Mouse (Mus musculus): ENCODE measurements at regions not wholly inside any gene's neighbourhood (a gene's known extent, or its start where the extent isn't known, plus 50 kb on each side); places are given as distances from the start of the nearest gene placed in this dataset.

DNA sequence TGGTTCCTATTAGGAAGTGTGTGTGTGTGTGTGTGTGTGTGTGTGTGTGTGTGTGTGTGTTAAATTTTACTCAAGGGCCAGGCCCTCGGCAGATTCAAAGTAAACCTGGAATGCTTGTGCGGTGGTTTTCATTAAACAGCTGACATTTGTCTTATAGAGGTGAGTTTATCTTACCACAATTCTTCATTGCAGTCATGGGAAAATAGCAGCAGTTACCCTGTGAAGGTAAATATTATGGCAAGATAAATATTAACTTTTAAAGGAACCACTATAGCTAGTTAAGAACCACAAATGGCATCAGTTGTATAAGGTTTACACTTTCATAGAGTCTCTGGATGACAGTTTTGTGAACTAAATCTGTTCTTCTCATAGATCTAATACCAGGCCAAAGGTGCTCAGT, 495.6 kb downstream of the Rwdd3 start:
- H3K27me3 ChIP-seq (replicated peaks; ENCODE audit: control insufficient read depth, insufficient read depth, low read length): no peaks in the 10 kb centered on the region
- WGBS: 34% methylated on average over 2 of the region's 2 CpGs
- ATAC-seq (replicated peaks; ENCODE audit: low FRiP score, low TSS enrichment, low read depth) (no peak), DNase-seq (ENCODE audit: low spot score) (no peak)
- no peaks in the 10 kb centered on the region for H3K36me3 ChIP-seq (ENCODE audit: control insufficient read depth, insufficient read depth, low read length)
- no peak overlapping the region for H3K27ac ChIP-seq (ENCODE audit: low read depth)
- H3K9me3 ChIP-seq (ENCODE audit: control insufficient read depth, low read length): no peaks in the 10 kb centered on the region
- H3K4me1 ChIP-seq (replicated peaks; ENCODE audit: control insufficient read depth, insufficient read depth, low read length): 0 out of 2 replicates have a peak, but pooled peaks cover 3% of the 10 kb centered on the region
- H3K9ac ChIP-seq (ENCODE audit: low read length): no peak overlapping the region
- H3K4me2 ChIP-seq (ENCODE audit: low read length): no peak overlapping the region
- H3K4me3 ChIP-seq (ENCODE audit: low read depth, low read length): no peak overlapping the region

DNA sequence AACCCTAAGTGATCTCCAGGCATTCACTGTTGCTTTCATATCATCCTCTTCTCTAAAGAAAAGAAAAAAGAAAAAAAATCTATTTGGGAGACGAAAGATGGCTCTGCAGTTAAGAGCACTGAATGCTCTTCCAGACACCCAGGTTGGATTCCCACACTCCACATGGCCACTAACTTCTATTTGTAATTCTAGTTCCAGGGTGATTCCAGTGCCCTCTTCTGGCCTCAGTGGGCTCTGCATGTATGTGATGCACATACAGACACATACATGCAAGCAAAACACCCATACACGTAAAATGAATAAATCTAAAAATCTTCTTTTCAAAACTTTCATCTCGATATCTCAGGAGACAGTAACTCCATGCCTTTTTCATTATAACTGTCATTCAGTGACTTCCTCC, 502.8 kb downstream of the Rwdd3 start:
- Histone ChIP-seq H3K27ac (ENCODE audit: low read depth) (no peak overlapping the region), H3K4me3 (ENCODE audit: low read depth, low read length) (no peak overlapping the region), H3K4me1 (replicated peaks; ENCODE audit: control insufficient read depth, insufficient read depth, low read length) (no peaks in the 10 kb centered on the region), H3K36me3 (ENCODE audit: control insufficient read depth, insufficient read depth, low read length) (no peaks in the 10 kb centered on the region), H3K4me2 (ENCODE audit: low read length) (no peak overlapping the region), H3K9me3 (ENCODE audit: control insufficient read depth, low read length) (no peaks in the 10 kb centered on the region), H3K9ac (ENCODE audit: low read length) (no peak overlapping the region), H3K27me3 (replicated peaks; ENCODE audit: control insufficient read depth, insufficient read depth, low read length) (no peaks in the 10 kb centered on the region)
- WGBS: 91% methylated on average over 3 of the region's 3 CpGs
- DNase-seq (ENCODE audit: low spot score) (no peak), ATAC-seq (replicated peaks; ENCODE audit: low FRiP score, low TSS enrichment, low read depth) (no peak)

DNA sequence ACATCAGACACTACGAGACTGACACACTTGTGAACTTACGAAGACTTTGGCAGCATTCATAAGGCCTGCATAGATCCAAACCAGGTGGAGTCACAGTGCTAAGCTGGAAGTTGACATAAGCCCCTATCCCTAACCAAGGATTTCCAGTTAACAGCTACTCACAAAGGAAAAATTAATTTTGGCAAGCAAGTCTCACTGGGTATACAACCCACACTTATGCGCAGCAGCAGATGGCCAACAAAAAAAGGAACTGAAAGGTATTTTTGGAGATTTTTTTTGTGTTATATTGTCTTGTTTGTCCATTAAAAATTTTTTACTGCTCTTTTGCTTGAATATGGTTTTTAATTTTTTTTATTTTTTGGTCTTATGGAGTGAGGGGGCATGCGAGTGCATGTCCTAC, 509.0 kb downstream of the Rwdd3 start:
- WGBS: 91% methylated on average over 4 of the region's 4 CpGs
- Histone ChIP-seq H3K27me3 (replicated peaks; ENCODE audit: control insufficient read depth, insufficient read depth, low read length) (no peaks in the 10 kb centered on the region), H3K36me3 (ENCODE audit: control insufficient read depth, insufficient read depth, low read length) (no peaks in the 10 kb centered on the region), H3K4me1 (replicated peaks; ENCODE audit: control insufficient read depth, insufficient read depth, low read length) (no peaks in the 10 kb centered on the region), H3K9me3 (ENCODE audit: control insufficient read depth, low read length) (no peaks in the 10 kb centered on the region), H3K4me3 (ENCODE audit: low read depth, low read length) (no peak overlapping the region), H3K9ac (ENCODE audit: low read length) (no peak overlapping the region), H3K27ac (ENCODE audit: low read depth) (no peak overlapping the region), H3K4me2 (ENCODE audit: low read length) (no peak overlapping the region)
- DNase-seq (ENCODE audit: low spot score) (no peak), ATAC-seq (replicated peaks; ENCODE audit: low FRiP score, low TSS enrichment, low read depth) (no peak)

DNA sequence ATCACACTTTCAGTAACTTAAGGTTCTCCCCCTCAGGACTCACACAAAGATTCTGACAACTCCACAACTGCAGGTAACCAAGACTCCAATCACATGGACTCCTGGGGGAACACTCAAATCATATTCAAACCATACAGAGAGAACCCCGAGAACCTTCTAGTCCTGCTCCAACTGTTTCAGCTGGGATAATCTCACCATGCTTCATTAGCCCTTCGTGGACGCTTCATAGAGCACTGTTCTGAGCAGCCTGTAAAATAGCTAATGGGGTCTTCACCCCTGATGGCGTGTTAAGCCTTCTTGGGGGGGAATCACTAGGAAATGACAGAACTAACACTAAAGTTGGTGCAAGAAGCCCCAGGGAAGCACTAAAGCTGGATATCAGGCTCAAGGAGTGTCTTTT, 510.7 kb downstream of the Rwdd3 start:
- no peak overlapping the region for H3K27ac ChIP-seq (ENCODE audit: low read depth)
- no peaks in the 10 kb centered on the region for H3K9me3 ChIP-seq (ENCODE audit: control insufficient read depth, low read length)
- 89% methylated on average over 4 of the region's 4 CpGs for WGBS
- H3K36me3 ChIP-seq (ENCODE audit: control insufficient read depth, insufficient read depth, low read length): no peaks in the 10 kb centered on the region
- H3K4me3 ChIP-seq (ENCODE audit: low read depth, low read length): no peak overlapping the region
- H3K4me1 ChIP-seq (replicated peaks; ENCODE audit: control insufficient read depth, insufficient read depth, low read length): no peaks in the 10 kb centered on the region
- DNase-seq (ENCODE audit: low spot score) (no peak), ATAC-seq (replicated peaks; ENCODE audit: low FRiP score, low TSS enrichment, low read depth) (no peak)
- H3K4me2 ChIP-seq (ENCODE audit: low read length): no peak overlapping the region
- no peaks in the 10 kb centered on the region for H3K27me3 ChIP-seq (replicated peaks; ENCODE audit: control insufficient read depth, insufficient read depth, low read length)
- H3K9ac ChIP-seq (ENCODE audit: low read length): no peak overlapping the region

DNA sequence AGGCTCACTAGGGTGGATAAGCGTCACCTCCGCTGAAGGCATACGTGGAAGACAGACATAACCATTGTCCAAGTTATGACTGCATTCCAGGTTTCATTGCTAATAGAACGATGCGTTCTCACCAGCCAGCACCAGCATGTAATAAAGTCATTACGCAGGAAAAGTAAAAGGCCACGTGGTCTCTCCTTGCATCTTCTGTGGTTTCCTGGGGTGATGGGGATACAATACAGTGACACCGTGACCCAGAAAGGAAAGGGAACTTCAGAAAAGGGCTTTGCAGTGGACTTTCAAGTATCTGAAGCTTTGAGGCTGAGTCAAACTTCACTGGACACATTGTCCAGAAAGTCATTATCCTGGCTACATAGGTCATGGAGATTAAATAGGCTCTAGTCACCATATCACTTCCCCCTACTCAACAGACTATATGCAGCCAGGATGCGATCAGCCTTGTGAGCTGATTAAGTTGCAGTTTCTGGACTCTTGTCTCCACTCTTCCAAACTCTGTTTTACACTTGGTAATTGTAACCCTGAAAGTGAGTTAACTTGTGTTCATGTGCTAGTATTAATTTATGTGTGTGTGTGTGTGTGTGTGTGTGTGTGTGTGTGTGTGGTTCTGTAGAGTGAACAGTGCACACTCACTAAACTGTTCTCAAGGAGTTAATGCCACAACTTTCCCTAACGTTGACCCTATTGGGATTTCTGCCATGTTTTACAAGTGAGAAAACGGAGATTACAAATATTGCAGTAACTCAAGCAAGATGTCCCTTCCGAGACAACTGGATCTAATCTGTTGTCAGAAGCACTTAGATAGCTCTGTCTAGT, 522.2 kb downstream of the Rwdd3 start:
- Histone ChIP-seq H3K9me3 (ENCODE audit: control insufficient read depth, low read length) (no peaks in the 10 kb centered on the region), H3K36me3 (ENCODE audit: control insufficient read depth, insufficient read depth, low read length) (no peaks in the 10 kb centered on the region), H3K27me3 (replicated peaks; ENCODE audit: control insufficient read depth, insufficient read depth, low read length) (no peaks in the 10 kb centered on the region), H3K4me2 (ENCODE audit: low read length) (no peak overlapping the region), H3K9ac (ENCODE audit: low read length) (no peak overlapping the region), H3K4me1 (replicated peaks; ENCODE audit: control insufficient read depth, insufficient read depth, low read length) (no peaks in the 10 kb centered on the region), H3K27ac (ENCODE audit: low read depth) (no peak overlapping the region), H3K4me3 (ENCODE audit: low read depth, low read length) (no peak overlapping the region)
- 84% methylated on average over 12 of the region's 12 CpGs for WGBS
- DNase-seq (ENCODE audit: low spot score) (no peak), ATAC-seq (replicated peaks; ENCODE audit: low FRiP score, low TSS enrichment, low read depth) (no peak)

DNA sequence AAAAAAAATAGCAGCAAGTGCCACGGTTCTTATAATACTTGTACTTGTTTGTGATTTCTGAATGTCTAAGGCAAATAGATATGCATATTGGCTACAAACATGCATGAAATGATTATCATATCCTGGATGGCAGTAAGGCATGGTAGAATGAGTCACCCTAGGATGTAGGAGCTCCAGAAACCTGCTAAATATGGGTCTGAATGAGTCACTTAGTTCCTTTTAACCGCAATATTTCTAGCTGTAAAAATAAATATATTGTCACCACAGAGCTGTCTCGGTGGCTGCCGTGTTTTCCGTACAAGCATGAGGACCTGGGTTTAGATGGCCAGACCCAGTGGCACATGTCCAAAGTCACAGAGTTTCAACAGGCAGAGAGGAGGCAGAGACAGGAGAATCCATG, 523.1 kb downstream of the Rwdd3 start:
- Histone ChIP-seq H3K4me3 (ENCODE audit: low read depth, low read length) (no peak overlapping the region), H3K4me1 (replicated peaks; ENCODE audit: control insufficient read depth, insufficient read depth, low read length) (no peaks in the 10 kb centered on the region)
- ATAC-seq (replicated peaks; ENCODE audit: low FRiP score, low TSS enrichment, low read depth): no peak

DNA sequence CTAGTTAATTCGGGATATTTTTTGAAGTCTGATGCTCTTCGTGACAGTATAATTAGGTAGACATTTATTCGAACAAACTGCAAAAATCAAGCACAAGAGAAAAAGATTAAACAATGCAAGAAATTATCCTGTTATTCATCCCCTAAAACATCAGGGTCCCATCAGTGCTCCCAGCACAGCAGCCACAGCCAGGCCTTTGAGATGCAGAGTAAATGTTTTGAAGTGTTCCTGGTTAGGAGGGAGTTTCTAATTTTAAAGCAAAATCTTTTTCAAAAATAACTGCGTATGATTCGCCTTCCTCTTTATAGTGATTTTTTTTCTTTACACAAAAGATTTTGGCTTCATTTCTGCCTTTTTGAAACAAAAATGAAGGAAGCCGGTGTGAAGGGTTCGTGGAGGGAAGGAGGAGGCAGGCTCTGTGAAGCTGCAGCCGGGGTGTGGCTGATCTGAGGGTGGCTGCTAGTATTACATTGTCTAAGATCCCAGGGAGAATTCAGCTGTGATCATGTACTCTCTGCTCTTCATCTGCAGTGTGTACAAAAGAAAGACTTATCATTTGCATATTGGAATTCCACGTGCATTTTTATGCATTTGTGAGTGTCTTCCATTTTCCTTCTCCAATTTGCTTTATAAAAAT, 534.7 kb downstream of the Rwdd3 start:
- H3K9ac ChIP-seq (ENCODE audit: low read length): no peak overlapping the region
- H3K4me3 ChIP-seq (ENCODE audit: low read depth, low read length): no peak overlapping the region
- H3K36me3 ChIP-seq (ENCODE audit: control insufficient read depth, insufficient read depth, low read length): no peaks in the 10 kb centered on the region
- no peaks in the 10 kb centered on the region for H3K9me3 ChIP-seq (ENCODE audit: control insufficient read depth, low read length)
- no peak overlapping the region for H3K27ac ChIP-seq (ENCODE audit: low read depth)
- H3K4me1 ChIP-seq (replicated peaks; ENCODE audit: control insufficient read depth, insufficient read depth, low read length): no peaks in the 10 kb centered on the region
- WGBS: 67% methylated on average over 9 of the region's 9 CpGs
- DNase-seq (ENCODE audit: low spot score) (no peak), ATAC-seq (replicated peaks; ENCODE audit: low FRiP score, low TSS enrichment, low read depth) (no peak)
- H3K27me3 ChIP-seq (replicated peaks; ENCODE audit: control insufficient read depth, insufficient read depth, low read length): no peaks in the 10 kb centered on the region
- no peak overlapping the region for H3K4me2 ChIP-seq (ENCODE audit: low read length)

More for the DNA sequence above, 523.1 kb downstream of the Rwdd3 start:
- WGBS: 81% methylated on average over 5 of the region's 5 CpGs
- Histone ChIP-seq H3K9ac (ENCODE audit: low read length) (no peak overlapping the region), H3K36me3 (ENCODE audit: control insufficient read depth, insufficient read depth, low read length) (no peaks in the 10 kb centered on the region), H3K27me3 (replicated peaks; ENCODE audit: control insufficient read depth, insufficient read depth, low read length) (no peaks in the 10 kb centered on the region), H3K9me3 (ENCODE audit: control insufficient read depth, low read length) (no peaks in the 10 kb centered on the region), H3K4me2 (ENCODE audit: low read length) (no peak overlapping the region), H3K27ac (ENCODE audit: low read depth) (no peak overlapping the region)
- no peak for DNase-seq (ENCODE audit: low spot score)

DNA sequence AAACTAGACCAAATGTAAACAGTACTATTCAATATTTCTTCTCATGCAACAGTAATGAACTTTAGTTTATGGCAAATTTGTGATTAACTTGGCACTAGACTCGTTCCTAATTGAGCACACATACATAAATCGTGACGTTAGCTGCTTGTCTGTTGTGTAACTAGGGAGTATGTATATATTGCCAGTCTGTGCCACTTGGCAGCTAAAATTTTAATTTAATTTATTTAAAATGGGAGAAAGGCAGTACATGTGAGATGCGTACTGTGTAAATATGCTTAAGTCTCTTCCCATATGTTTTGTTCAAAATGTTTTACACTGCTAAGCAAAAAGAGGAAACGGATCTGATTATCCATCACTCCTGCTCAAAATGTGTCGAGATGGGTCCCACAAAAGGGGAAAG, 553.1 kb downstream of the Rwdd3 start:
- no peak for ATAC-seq (replicated peaks; ENCODE audit: low FRiP score, low TSS enrichment, low read depth)
- no peaks in the 10 kb centered on the region for H3K4me1 ChIP-seq (replicated peaks; ENCODE audit: control insufficient read depth, insufficient read depth, low read length)

DNA sequence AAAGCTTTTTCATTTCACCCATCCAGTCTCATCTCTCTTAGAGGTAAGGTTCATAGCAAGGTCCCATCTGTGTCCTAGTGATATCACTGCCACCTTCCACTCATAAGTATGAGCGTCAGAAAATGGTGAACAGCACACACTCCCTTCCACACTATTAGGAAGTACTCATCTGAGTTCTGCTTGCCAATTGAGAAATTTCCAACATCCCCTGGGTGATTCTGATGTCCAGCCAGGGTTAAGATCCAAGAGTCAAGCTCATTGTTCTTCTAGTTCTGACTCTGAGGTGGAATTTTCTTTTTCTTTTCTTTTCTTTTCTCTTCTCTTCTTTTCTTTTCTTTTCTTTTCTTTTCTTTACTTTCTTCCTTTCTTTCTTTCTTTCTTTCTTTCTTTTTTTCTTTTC, 577.3 kb downstream of the Rwdd3 start:
- H3K27ac ChIP-seq (ENCODE audit: low read depth): no peak overlapping the region
- no peaks in the 10 kb centered on the region for H3K27me3 ChIP-seq (replicated peaks; ENCODE audit: control insufficient read depth, insufficient read depth, low read length)
- 92% methylated on average over 1 of the region's 1 CpGs for WGBS
- H3K4me1 ChIP-seq (replicated peaks; ENCODE audit: control insufficient read depth, insufficient read depth, low read length): no peaks in the 10 kb centered on the region
- DNase-seq (ENCODE audit: low spot score) (no peak), ATAC-seq (replicated peaks; ENCODE audit: low FRiP score, low TSS enrichment, low read depth) (no peak)
- no peaks in the 10 kb centered on the region for H3K36me3 ChIP-seq (ENCODE audit: control insufficient read depth, insufficient read depth, low read length)
- H3K4me2 ChIP-seq (ENCODE audit: low read length): no peak overlapping the region
- no peak overlapping the region for H3K9ac ChIP-seq (ENCODE audit: low read length)
- H3K9me3 ChIP-seq (ENCODE audit: control insufficient read depth, low read length): no peaks in the 10 kb centered on the region
- no peak overlapping the region for H3K4me3 ChIP-seq (ENCODE audit: low read depth, low read length)

More for the DNA sequence above, 553.1 kb downstream of the Rwdd3 start:
- no peak for DNase-seq (ENCODE audit: low spot score)
- H3K4me3 ChIP-seq (ENCODE audit: low read depth, low read length): no peak overlapping the region
- no peaks in the 10 kb centered on the region for H3K36me3 ChIP-seq (ENCODE audit: control insufficient read depth, insufficient read depth, low read length)
- H3K4me2 ChIP-seq (ENCODE audit: low read length): no peak overlapping the region
- H3K27ac ChIP-seq (ENCODE audit: low read depth): no peak overlapping the region
- 60% methylated on average over 6 of the region's 6 CpGs for WGBS
- no peaks in the 10 kb centered on the region for H3K9me3 ChIP-seq (ENCODE audit: control insufficient read depth, low read length)
- no peak overlapping the region for H3K9ac ChIP-seq (ENCODE audit: low read length)
- H3K27me3 ChIP-seq (replicated peaks; ENCODE audit: control insufficient read depth, insufficient read depth, low read length): no peaks in the 10 kb centered on the region
